Mouse (Mus musculus) liver, embryonic 11.5 days (tissue): ENCODE results near the gene Mab21l3. TPM values are rescaled to one million over a fixed set of nuclear protein-coding genes. Genes with fewer than 3 reads are reported as not detected.

Source experiments
- ATAC-seq: fragments of 200-750 bp; cut with Nextera tagmentation; replicated peaks from 2 replicates; pipeline ENCODE4 v1.8.0; 2017; ENCODE audit warnings: moderate number of reproducible peaks, mild to moderate bottlenecking, moderate TSS enrichment, moderate library complexity; ENCODE audit not compliant: low FRiP score
- DNase-seq: peaks from one replicate; pipeline ENCODE4 v3.0.0-alpha.2; 2017; ENCODE audit warnings: low spot score
- H3K27ac ChIP-seq: fragments of 300-500 bp; sonication (generic); 2 replicates; pipeline ENCODE4 v1.5.1; 2014; ENCODE audit warnings: mild to moderate bottlenecking, low read depth, low read length, control low read depth
- H3K27me3 ChIP-seq: fragments of 300-500 bp; sonication (generic); replicated peaks from 2 replicates; pipeline ENCODE4 v1.6.1; 2014; ENCODE audit warnings: low read length, mixed read lengths; ENCODE audit not compliant: control insufficient read depth, insufficient read depth
- H3K36me3 ChIP-seq: fragments of 300-500 bp; sonication (generic); 2 replicates; pipeline ENCODE4 v1.6.1; 2014; ENCODE audit warnings: mild to moderate bottlenecking, low read length, moderate library complexity, mixed read lengths; ENCODE audit not compliant: control insufficient read depth, insufficient read depth
- H3K4me1 ChIP-seq: fragments of 300-500 bp; sonication (generic); replicated peaks from 2 replicates; pipeline ENCODE4 v1.6.1; 2014; ENCODE audit warnings: low read length, mixed read lengths; ENCODE audit not compliant: control insufficient read depth, insufficient read depth
- H3K4me2 ChIP-seq: fragments of 300-500 bp; sonication (generic); 2 replicates; pipeline ENCODE4 v1.6.1; 2014; ENCODE audit warnings: mild to moderate bottlenecking, control low read depth, moderate library complexity
- H3K4me3 ChIP-seq: fragments of 300-500 bp; sonication (generic); 2 replicates; pipeline ENCODE4 v1.5.1; 2014; ENCODE audit warnings: low read depth, low read length, control low read depth
- H3K9ac ChIP-seq: fragments of 300-500 bp; sonication (generic); 2 replicates; pipeline ENCODE4 v1.6.1; 2014; ENCODE audit warnings: low read depth, low read length, control low read depth
- H3K9me3 ChIP-seq: fragments of 300-500 bp; sonication (generic); 2 replicates; pipeline ENCODE4 v1.6.1; 2016; ENCODE audit warnings: low read length, inconsistent platforms, mixed read lengths; ENCODE audit not compliant: control insufficient read depth
- WGBS: fragments of 180-500 bp; shearing (Covaris S2); extraction: QIAGEN DNeasy Blood & Tissue Kit; methylation state at CpG from one replicate; pipeline ENCODE4 v1.1.7; 2014; 5-methylcytosine and 5-hydroxymethylcytosine counted together
- polyA plus RNA-seq: library from polyadenylated mRNA; unstranded; fragments of >200 nt; fragmentation: Nextera tagmentation; extraction: Ambion mirVana; gene quantifications from 2 replicates; pipeline ENCODE4 v1.2.1, GENCODE M21; 2014

The Mab21l3 gene
- polyA plus RNA-seq: 0.11 and 0.14 TPM in 2 replicates

DNA sequence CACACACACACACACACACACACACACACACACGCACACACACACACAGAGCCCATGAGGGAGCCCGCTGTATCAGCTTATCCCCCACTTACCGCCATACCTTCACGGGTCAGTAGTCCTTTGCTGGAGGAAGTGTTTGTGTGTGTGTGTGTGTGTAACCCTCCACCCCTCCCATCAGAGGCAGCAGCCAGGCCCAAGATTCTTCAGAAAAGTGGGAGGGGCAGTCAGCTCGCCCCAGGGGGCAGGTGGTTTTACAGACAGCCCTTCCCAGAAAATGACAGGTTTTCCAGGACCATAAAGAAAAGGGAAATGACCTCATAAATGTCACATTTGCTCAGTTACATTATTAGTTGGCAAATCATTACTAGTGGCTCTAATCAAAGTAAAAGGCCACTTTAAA, at the start of gene Mab21l3:
Mab21l3 (minus strand) TSS at position 144 of the 400 bp plus-strand sequence.
- Histone ChIP-seq H3K4me2 (no peak within 1 kb of the TSS), H3K27ac (no peak within 1 kb of the TSS), H3K9me3 (no peaks in the 10 kb centered on the region), H3K27me3 (no peaks in the 10 kb centered on the region), H3K4me3 (no peak within 1 kb of the TSS), H3K36me3 (no peaks in the 10 kb centered on the region), H3K4me1 (no peaks in the 10 kb centered on the region), H3K9ac (no peak within 1 kb of the TSS)
- 74% methylated on average over 5 of the region's 5 CpGs for WGBS
- DNase-seq (no peak), ATAC-seq (no peak)

DNA sequence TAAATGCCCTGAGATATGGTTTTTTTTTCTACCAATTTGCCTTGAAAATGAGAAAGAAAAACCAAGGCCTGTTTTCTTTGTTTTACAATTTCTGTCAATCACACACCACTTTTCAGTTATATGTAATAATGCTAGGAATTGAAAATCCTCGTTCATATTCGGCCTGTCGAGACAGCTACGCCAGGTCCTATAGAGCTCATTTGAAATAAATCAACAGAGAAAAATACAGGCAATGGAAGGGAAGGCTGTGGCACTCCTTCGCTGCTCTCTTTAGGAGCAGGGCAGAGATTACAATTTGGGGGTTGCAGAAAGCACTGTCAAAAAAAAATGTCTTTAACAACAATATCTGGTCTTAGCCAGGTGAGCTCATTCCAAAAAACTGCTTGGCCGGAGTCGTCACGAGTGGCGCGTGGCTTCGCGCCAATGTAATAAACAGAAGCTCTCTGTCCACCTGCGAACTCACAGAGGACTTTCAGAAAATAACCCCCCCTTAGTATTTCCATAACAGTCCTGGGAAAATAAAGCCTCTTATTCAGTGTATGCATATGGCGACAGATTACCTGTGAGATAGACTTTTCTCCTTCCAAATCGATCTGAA, 48.7 kb upstream of the Mab21l3 start:
- H3K4me3 ChIP-seq: no peak overlapping the region
- ATAC-seq (no peak), DNase-seq (no peak)
- H3K36me3 ChIP-seq: no peaks in the 10 kb centered on the region
- H3K9ac ChIP-seq: no peak overlapping the region
- H3K9me3 ChIP-seq: no peaks in the 10 kb centered on the region
- 91% methylated on average over 15 of the region's 15 CpGs for WGBS
- H3K4me2 ChIP-seq: no peak overlapping the region
- H3K27me3 ChIP-seq: no peaks in the 10 kb centered on the region
- H3K4me1 ChIP-seq: no peaks in the 10 kb centered on the region
- H3K27ac ChIP-seq: no peak overlapping the region

DNA sequence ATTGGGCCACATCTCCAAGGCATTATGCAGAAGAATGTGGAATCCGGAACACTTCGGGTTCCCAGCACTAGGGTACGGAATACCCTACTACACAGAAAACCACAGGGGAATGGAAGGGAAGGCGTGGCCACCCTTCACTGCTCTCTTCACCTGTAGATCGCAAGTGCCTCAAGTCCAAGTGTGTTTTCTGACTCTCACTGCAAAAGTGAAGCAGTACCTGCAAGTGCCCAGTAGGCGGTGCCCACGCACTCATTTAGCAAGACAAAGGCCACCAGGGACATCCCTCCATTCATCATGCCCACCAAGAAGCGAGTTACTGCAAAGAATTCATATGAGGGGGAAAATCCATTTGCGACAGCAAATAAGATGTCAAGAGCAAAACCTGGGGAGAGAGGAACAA, 48.1 kb upstream of the Mab21l3 start:
- H3K36me3 ChIP-seq: no peaks in the 10 kb centered on the region
- H3K4me1 ChIP-seq: no peaks in the 10 kb centered on the region
- DNase-seq: peak; percentile 49
- no peak overlapping the region for H3K27ac ChIP-seq
- no peak overlapping the region for H3K9ac ChIP-seq
- H3K9me3 ChIP-seq: no peaks in the 10 kb centered on the region
- no peak for ATAC-seq
- H3K4me2 ChIP-seq: no peak overlapping the region
- 31% methylated on average over 9 of the region's 9 CpGs for WGBS
- H3K27me3 ChIP-seq: no peaks in the 10 kb centered on the region
- H3K4me3 ChIP-seq: no peak overlapping the region

DNA sequence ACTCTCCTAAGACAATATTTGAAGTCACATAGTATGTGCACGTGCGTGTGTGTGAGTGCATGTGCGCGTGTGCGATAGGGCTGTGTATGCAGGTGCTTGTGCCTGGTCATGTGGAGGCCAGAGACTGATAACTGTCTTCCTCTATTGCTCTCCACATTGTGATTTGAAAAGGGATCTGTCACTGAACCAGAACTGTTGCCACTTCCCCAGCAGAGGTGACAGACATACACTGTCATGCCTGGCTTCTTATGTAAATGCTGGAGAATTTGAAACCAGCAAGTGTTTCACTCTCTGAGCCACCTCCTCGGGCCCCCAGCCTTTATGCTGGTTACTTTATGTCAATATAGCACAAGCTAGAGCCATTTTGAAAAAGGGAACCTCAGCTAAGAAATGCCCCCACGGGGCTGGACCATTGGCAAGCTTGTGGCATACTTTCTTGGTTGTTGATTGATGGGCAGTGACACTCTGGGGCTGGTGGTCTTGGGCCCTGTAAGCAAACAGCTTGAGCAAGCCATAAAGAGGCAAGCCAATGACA, 46.7 kb upstream of the Mab21l3 start:
- Histone ChIP-seq H3K36me3 (no peaks in the 10 kb centered on the region), H3K9me3 (no peaks in the 10 kb centered on the region), H3K4me3 (no peak overlapping the region), H3K27me3 (no peaks in the 10 kb centered on the region), H3K4me2 (no peak overlapping the region), H3K9ac (no peak overlapping the region), H3K4me1 (no peaks in the 10 kb centered on the region), H3K27ac (no peak overlapping the region)
- no peak for DNase-seq
- ATAC-seq: no peak
- 80% methylated on average over 7 of the region's 7 CpGs for WGBS

DNA sequence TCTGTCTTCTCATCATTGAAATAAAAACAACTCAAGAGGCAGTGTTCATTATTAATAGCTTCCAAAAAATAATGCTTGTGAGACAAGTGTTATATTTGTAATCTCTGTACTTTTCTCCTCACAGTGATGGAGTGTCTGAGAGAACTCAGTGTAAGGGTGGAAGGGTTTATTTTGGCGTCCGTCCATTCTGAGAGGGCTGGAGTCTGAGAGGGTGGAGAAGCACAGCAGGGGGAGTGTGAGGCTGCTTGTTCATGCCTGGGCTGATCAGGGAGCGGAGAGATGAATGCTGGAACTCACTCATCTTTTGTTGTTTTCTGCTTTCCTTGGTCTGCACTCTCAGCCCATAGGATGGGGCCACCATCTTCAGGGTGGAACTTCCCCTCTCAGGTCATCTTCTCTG, 36.8 kb upstream of the Mab21l3 start:
- H3K4me1 ChIP-seq: no peaks in the 10 kb centered on the region
- whole genome bisulfite sequencing: 75% methylated on average over 3 of the region's 3 CpGs
- no peaks in the 10 kb centered on the region for H3K27me3 ChIP-seq
- DNase-seq: no peak
- H3K27ac ChIP-seq: no peak overlapping the region
- no peaks in the 10 kb centered on the region for H3K9me3 ChIP-seq
- H3K4me2 ChIP-seq: no peak overlapping the region
- no peaks in the 10 kb centered on the region for H3K36me3 ChIP-seq
- ATAC-seq: no peak
- H3K9ac ChIP-seq: no peak overlapping the region
- H3K4me3 ChIP-seq: no peak overlapping the region

DNA sequence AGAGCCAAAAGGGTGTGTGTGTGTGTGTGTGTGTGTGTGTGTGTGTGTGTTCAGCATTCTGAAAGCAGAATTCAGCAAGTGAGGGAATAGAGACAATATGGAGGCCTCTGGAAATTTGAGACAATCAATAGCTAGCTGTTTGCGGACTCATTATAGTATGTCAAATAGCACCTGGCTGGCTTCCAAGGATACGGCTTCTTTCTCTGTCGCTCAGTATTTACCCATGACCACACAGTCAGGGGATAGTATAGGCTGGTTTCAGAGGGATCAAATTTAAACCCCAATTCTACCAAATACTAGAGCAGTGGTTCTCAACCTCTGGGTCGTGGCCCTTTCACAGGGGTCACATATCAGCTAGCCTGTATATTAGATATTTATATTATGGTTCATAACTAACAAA, 36.3 kb upstream of the Mab21l3 start:
- H3K27me3 ChIP-seq: no peaks in the 10 kb centered on the region
- ATAC-seq (no peak), DNase-seq (no peak)
- H3K9ac ChIP-seq: no peak overlapping the region
- no peak overlapping the region for H3K27ac ChIP-seq
- WGBS: 78% methylated on average over 4 of the region's 4 CpGs
- no peaks in the 10 kb centered on the region for H3K36me3 ChIP-seq
- no peak overlapping the region for H3K4me2 ChIP-seq
- H3K4me3 ChIP-seq: no peak overlapping the region
- H3K4me1 ChIP-seq: no peaks in the 10 kb centered on the region
- no peaks in the 10 kb centered on the region for H3K9me3 ChIP-seq

DNA sequence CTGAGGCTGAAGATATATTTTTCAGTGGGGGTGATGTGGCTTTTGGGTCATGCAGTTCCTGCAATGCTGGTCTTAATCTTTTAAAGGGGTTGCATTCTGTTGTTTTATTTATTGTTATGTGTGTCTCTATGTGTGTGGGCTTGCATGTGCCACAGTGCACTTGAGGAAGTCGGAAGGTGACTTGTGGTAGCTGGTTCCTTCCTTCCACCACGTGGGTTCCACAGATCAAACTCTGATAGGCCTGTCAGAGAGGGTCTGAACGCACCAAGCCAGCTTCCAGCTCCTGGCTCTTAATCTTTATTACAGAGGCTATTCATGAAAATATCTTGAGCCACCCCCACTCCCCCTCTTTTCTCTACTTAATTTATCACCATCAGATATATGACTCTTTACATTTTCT, 35.1 kb upstream of the Mab21l3 start:
- Histone ChIP-seq H3K4me3 (no peak overlapping the region), H3K4me2 (no peak overlapping the region), H3K27ac (no peak overlapping the region), H3K36me3 (no peaks in the 10 kb centered on the region), H3K9ac (no peak overlapping the region), H3K9me3 (no peaks in the 10 kb centered on the region), H3K4me1 (no peaks in the 10 kb centered on the region), H3K27me3 (no peaks in the 10 kb centered on the region)
- DNase-seq (no peak), ATAC-seq (no peak)
- 40% methylated on average over 3 of the region's 3 CpGs for WGBS

DNA sequence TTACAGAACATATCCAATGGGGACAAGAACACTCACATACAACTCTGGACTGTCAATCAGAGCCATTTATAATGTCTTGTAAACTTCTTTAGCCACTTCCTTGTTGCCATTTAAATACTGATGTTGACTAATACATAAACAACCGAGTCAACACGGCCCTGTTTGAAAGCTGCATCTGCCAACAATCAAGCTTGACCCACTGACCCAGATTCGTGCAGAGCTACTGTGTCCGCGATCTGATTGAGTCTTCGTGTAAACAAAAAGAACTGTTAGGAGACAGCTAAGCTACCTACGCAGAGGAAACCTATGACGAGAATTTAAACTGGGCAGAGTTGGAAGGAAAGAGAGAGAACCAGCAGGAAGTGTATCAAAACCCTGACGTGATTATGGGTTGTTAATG, 33.0 kb upstream of the Mab21l3 start:
- Histone ChIP-seq H3K27me3 (no peaks in the 10 kb centered on the region), H3K9me3 (no peaks in the 10 kb centered on the region), H3K4me1 (no peaks in the 10 kb centered on the region), H3K4me3 (no peak overlapping the region), H3K9ac (no peak overlapping the region), H3K36me3 (no peaks in the 10 kb centered on the region), H3K27ac (no peak overlapping the region), H3K4me2 (no peak overlapping the region)
- ATAC-seq: no peak
- 54% methylated on average over 9 of the region's 9 CpGs for WGBS
- DNase-seq: no peak

DNA sequence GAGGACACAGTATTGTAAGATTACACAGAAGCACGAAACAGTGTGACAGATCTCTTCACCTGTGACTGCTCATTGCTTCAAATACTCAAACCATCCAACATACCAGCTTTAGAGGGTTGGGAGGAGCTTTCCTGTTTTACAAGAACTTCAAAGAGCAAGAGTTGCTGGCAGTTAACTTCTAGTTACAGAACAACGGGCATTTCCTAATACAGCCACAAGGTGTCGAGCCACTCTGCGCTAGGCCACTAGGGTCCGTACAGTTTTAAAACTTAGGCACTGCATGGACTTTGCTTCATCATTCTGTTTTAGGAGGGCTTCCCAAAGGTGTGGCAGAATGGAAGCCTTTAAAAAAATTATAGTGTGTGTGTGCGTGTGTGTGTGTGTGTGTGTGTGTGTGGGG, 32.1 kb upstream of the Mab21l3 start:
- no peak for ATAC-seq
- H3K9ac ChIP-seq: no peak overlapping the region

More for the DNA sequence above, 32.1 kb upstream of the Mab21l3 start:
- H3K27ac ChIP-seq: no peak overlapping the region
- H3K36me3 ChIP-seq: no peaks in the 10 kb centered on the region
- 85% methylated on average over 6 of the region's 6 CpGs for WGBS
- H3K4me2 ChIP-seq: no peak overlapping the region
- H3K4me1 ChIP-seq: no peaks in the 10 kb centered on the region
- no peak for DNase-seq
- H3K27me3 ChIP-seq: no peaks in the 10 kb centered on the region
- no peak overlapping the region for H3K4me3 ChIP-seq
- H3K9me3 ChIP-seq: no peaks in the 10 kb centered on the region
